Mouse (Mus musculus) heart, adult 2 months (tissue): Measurements from ENCODE around the gene Mrpl35. TPM values are rescaled to one million over a fixed set of nuclear protein-coding genes. Genes with fewer than 3 reads are reported as not detected.
A peak's percentile ranks its signal among the peaks of the same experiment; 100 is the strongest.
"Not testable (repeated sequence)": the region's sequence is repeated elsewhere in the genome, so short reads cannot be mapped to it uniquely, and the experiment has no call there.

ENCODE experiments used
- DNase-seq, 2 experiments: peaks; one replicate each; pipeline ENCODE4 v3.0.0; 2021
- H3K27ac ChIP-seq: fragments of 200-600 bp; 2 replicates; pipeline ENCODE4 v1.8.1; 2022
- H3K27me3 ChIP-seq: fragments of 200-500 bp; 2 replicates; pipeline ENCODE4 v1.6.1; 2012; ENCODE audit warnings: mild to moderate bottlenecking, low read length, inconsistent platforms, mixed read lengths; ENCODE audit not compliant: control insufficient read depth, insufficient read depth
- H3K36me3 ChIP-seq: fragments of 200-500 bp; 2 replicates; pipeline ENCODE4 v1.6.1; 2012; ENCODE audit warnings: low read length, inconsistent platforms; ENCODE audit not compliant: control insufficient read depth, insufficient read depth
- H3K4me1 ChIP-seq: fragments of 200-500 bp; 2 replicates; pipeline ENCODE4 v1.6.1; 2011; ENCODE audit warnings: low read length; ENCODE audit not compliant: control insufficient read depth, insufficient read depth
- H3K4me3 ChIP-seq: fragments of 200-600 bp; 2 replicates; pipeline ENCODE4 v1.8.1; 2022
- H3K79me2 ChIP-seq: fragments of 200-500 bp; replicated peaks from 2 replicates; pipeline ENCODE4 v1.6.1; 2012; ENCODE audit warnings: mild to moderate bottlenecking, inconsistent platforms, low read length, moderate library complexity, mixed read lengths; ENCODE audit not compliant: control insufficient read depth, insufficient read depth
- H3K9ac ChIP-seq: fragments of 200-500 bp; 2 replicates; pipeline ENCODE4 v1.6.1; 2012; ENCODE audit warnings: low read depth, mild to moderate bottlenecking, control low read depth, inconsistent platforms, low read length, mixed read lengths
- CTCF ChIP-seq: fragments of 200-600 bp; IDR thresholded peaks from 2 replicates; pipeline ENCODE4 v1.8.1; 2022; ENCODE audit warnings: antibody characterized with exemption, mild to moderate bottlenecking, moderate library complexity
- EP300 ChIP-seq: fragments of 200-500 bp; IDR thresholded peaks from 2 replicates; pipeline ENCODE4 v1.6.1; 2011; ENCODE audit warnings: low read depth, low read length, control low read depth; ENCODE audit not compliant: insufficient read depth
- POLR2A ChIP-seq: fragments of 200-500 bp; IDR thresholded peaks from 2 replicates; pipeline ENCODE4 v1.6.1; 2011; ENCODE audit warnings: mild to moderate bottlenecking, low read depth, low read length, control low read depth; ENCODE audit not compliant: insufficient read depth
- WGBS: fragments of 180-500 bp; shearing (Covaris S2); methylation state at CpG from one replicate; pipeline ENCODE4 v1.1.7; 2018; 5-methylcytosine and 5-hydroxymethylcytosine counted together
- intact Hi-C: fragments of 180-260 bp; cut with DNase I; formaldehyde crosslinking; loops from one replicate; pipeline ENCODE4 v1.15.1; 2025
- long read RNA-seq: library from polyadenylated mRNA; stranded (forward); transcript quantifications from one replicate; pipeline ENCODE4 v2.0.0, GENCODE M21; 2021
- polyA plus RNA-seq: library from polyadenylated mRNA; depleted of rRNA; stranded (reverse); fragments of >200 nt; gene quantifications from 2 replicates; pipeline ENCODE4 v1.2.3, GENCODE M21; 2012; rRNA removed
- total RNA-seq, 2 experiments: library from RNA; stranded (reverse); gene quantifications; 2 replicates each; pipeline ENCODE4 v1.2.3; 2021

Gene Mrpl35
- total RNA-seq, result 10 to 100 TPM; 48.2 to 49.0 TPM
- 14.3 and 23.9 TPM in 2 replicates for polyA plus RNA-seq
- long read RNA-seq, transcript Mrpl35-201 (4 exons, 3,721 nt), result major isoform, 42 of 47 reads
- long read RNA-seq, partial matches to known transcripts, result 1 of 47 reads
- long read RNA-seq, other reads (novel, unspliced or antisense), result 4 of 47 reads

DNA sequence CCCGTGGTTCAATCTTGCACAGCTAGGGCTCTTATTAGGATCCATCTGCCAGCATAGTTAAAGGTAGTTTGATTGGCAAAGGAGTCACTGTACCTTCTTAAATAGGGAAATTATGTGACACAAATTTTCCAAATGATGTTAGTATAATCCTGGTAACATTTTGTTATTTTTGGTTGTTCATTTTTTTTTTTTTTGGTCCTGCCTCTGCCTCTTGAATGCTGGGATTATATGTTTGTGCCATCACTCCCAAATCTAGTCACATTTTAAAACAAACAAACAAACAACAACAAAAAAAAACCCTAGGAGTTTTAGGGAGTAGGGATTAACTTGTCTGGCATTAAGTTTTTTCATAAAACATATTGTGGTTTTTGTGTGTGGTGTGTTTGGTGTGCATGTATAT, at the start of gene Mrpl35:
Gene Mrpl35 (minus strand): TSS at position 101 of the 400 bp plus-strand sequence.
- no peak for DNase-seq
- Histone ChIP-seq H3K4me3 (no peak within 1 kb of the TSS), H3K27me3 (no peaks in the 10 kb centered on the region), H3K79me2 (no peaks in the 10 kb centered on the region), H3K4me1 (peaks cover 1% of the 10 kb centered on the region), H3K9ac (no peak within 1 kb of the TSS), H3K36me3 (no peaks in the 10 kb centered on the region; the same call in 1 of the 2 replicates), H3K27ac (no peak within 1 kb of the TSS)
- intact Hi-C loops, result no loop called here
- WGBS, result 10% methylated on average over 1 of the region's 1 CpGs
- TF ChIP-seq EP300 (no peak), POLR2A (no peak), CTCF (no peak)

DNA sequence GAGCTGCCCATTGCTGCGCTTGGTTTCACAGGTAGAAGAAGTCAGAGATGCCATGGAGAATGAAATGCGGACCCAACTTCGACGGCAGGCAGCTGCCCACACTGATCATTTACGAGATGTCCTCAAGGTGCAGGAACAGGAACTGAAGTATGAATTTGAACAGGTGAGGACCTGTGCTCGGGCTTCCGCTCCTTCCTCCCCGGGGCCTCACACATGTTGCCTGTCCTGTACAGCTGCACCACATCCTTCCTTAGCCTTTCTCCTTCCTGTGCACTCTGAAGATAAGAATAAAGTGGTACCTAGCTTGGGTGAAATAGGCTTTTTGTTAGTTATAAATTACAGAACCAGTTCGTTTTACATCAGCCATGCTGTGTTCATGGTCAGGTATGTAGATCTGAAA, 44.6 kb upstream of the Mrpl35 start:
- TF ChIP-seq EP300 (no peak), POLR2A (no peak)
- Histone ChIP-seq H3K27ac (no peak overlapping the region), H3K4me1 (no peaks in the 10 kb centered on the region), H3K9ac (no peak overlapping the region), H3K27me3 (no peaks in the 10 kb centered on the region), H3K4me3 (no peak overlapping the region), H3K36me3 (peaks cover 2% of the 10 kb centered on the region), H3K79me2 (no peaks in the 10 kb centered on the region)
- no peak for DNase-seq
- intact Hi-C loops, result no loop called here
- 90% methylated on average over 9 of the region's 9 CpGs for WGBS

DNA sequence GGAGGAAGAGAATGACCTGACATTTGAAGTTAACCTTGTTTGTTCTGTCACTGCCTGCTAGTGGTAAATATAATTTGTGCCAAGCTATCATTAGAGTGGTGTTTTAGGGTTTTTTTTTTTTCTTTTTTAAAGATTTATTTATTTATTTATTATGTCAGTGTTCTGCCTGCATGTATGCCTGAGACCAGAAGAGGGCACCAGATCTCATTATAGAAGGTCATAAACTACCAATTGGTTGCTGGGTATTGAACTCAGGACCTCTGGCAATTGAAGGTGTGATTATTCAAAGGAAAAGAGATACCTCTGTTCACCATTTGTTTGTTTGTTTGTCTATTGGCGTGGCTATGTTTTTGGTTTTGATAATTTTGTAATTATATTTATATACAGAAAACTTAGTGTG, 42.0 kb upstream of the Mrpl35 start:
- Histone ChIP-seq H3K27ac (no peak overlapping the region), H3K27me3 (no peaks in the 10 kb centered on the region), H3K4me1 (no peaks in the 10 kb centered on the region), H3K36me3 (peaks cover 4% of the 10 kb centered on the region), H3K79me2 (no peaks in the 10 kb centered on the region), H3K4me3 (no peak overlapping the region), H3K9ac (no peak overlapping the region)
- no peak for DNase-seq
- WGBS, result 93% methylated on average over 1 of the region's 1 CpGs
- intact Hi-C loops, result loop anchor here (5.0 kb wide), 1 partner anchor 298 kb away; no protein-coding TSS in a partner anchor
- peak; percentile 69 for TF ChIP-seq CTCF
- TF ChIP-seq EP300, result no peak
- TF ChIP-seq POLR2A, result no peak

DNA sequence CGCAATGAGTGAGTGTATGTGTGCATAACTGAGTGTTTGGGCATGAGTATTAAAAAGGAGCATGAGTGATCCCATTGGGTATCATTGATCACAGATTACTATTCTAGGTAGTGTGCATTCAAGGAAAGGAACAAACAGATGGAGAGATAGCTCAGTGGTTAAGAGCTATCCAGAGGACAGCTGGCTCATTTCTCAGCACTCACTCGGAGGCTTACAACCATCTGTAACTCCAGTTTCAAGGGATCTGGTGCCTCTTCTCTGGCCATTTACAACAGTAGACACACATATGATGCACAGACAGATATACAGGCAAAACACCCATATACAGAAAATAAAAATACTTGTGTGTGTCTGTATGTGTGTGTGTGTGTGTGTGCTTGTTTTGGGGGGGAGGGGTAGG, 41.0 kb upstream of the Mrpl35 start:
- H3K27me3 ChIP-seq, result no peaks in the 10 kb centered on the region
- TF ChIP-seq EP300 (no peak), CTCF (no peak), POLR2A (no peak)
- no peaks in the 10 kb centered on the region for H3K79me2 ChIP-seq
- intact Hi-C loops, result loop anchor here (2.0 to 5.0 kb wide), 2 partner anchors 29 to 300 kb away; no protein-coding TSS in a partner anchor
- H3K4me1 ChIP-seq, result no peaks in the 10 kb centered on the region
- H3K4me3 ChIP-seq, result no peak overlapping the region
- no peak overlapping the region for H3K9ac ChIP-seq
- DNase-seq, result no peak
- no peak overlapping the region for H3K27ac ChIP-seq
- whole genome bisulfite sequencing, result 90% methylated on average over 2 of the region's 2 CpGs
- H3K36me3 ChIP-seq, result peaks cover 4% of the 10 kb centered on the region

DNA sequence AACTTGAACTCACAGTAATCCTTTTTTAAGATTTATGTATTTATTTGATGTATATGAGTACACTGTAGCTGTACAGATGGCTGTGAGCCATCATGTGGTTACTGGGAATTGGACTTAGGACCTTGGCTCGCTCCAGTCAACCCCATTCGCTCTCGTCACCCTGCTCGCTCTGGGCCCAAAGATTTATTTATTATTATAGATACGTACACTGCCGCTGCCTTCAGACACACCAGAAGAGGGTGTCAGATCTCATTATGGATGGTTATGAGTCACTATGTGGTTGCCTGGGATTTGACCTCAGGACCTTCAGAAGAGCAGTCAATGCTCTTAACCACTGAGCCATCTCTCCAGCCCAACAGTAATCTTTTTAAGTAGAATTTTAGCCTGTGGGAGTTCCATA, 20.1 kb upstream of the Mrpl35 start:
- H3K79me2 ChIP-seq, H3K4me1 ChIP-seq, H3K4me3 ChIP-seq, H3K36me3 ChIP-seq, DNase-seq, H3K27me3 ChIP-seq, H3K27ac ChIP-seq, H3K9ac ChIP-seq, intact Hi-C loops: not testable (repeated sequence)
- WGBS, result 96% methylated on average over 6 of the region's 6 CpGs

DNA sequence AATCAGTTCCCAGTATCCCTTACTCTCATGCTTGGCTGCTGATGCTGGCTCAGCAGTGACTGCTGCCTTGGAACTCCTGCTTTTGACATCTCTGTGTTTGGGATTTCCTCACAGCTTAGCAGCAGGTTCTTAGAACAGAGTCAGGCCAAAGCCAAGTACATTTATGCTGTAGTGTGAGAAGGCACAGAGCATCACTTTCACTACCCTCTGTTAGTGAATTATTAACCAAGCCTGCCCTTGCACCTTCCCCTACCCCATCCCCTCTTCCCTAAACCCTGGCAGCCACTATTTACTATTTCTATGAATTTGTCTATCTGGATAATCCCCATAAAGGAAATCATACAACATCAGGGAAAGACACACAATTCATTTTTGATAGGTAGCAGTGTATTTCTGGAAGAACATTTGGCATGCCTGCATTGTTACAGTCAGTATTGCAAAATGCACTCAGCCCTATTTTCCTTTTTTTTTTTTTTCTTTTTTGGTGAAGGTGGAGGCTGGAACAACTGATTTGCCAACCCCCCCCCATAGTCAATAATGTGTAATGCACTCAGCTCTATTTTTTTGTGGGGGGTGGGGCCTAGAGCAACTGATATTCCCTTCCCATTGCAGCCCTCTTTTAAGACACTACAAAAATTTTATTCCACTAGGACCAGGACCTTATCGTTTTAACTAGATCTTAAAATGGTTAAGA, 14.0 kb upstream of the Mrpl35 start:
- 97% methylated on average over 1 of the region's 1 CpGs for WGBS
- Histone ChIP-seq H3K27me3 (no peaks in the 10 kb centered on the region), H3K9ac (no peak overlapping the region), H3K4me3 (no peak overlapping the region), H3K36me3 (no peaks in the 10 kb centered on the region), H3K27ac (no peak overlapping the region), H3K79me2 (peaks cover 5% of the 10 kb centered on the region; the same call in 1 of the 2 replicates), H3K4me1 (no peaks in the 10 kb centered on the region; the same call in 1 of the 2 replicates)
- DNase-seq, result no peak
- TF ChIP-seq EP300 (no peak), POLR2A (no peak), CTCF (no peak)
- intact Hi-C loops, result no loop called here
